ENCODE assay signal across 37 mouse cellular contexts in genomic region chr19:14668512-14669181, GRCm38 (mm10).
DNase-seq lines count a peak whose midpoint lies in the region; ATAC-seq and TF ChIP-seq lines count a peak whose summit lies in the region.
"Had no signal": no experiment of that assay in that cellular context is flagged by ENCODE, and none has a peak within 500 bp of the region (broad histone marks: within the 10 kb centered on the region; RNA-seq: fewer than 3 reads in every experiment).

No protein-coding gene starts in this region.

- 98% methylated on average over 4 of the region's 4 CpGs for WGBS in hindbrain, embryonic 11.5 days

- H3K4me3 ChIP-seq in MEL (ENCODE audit: control insufficient read depth in 1 of 2, insufficient read depth in 1 of 2, low read depth in 2 of 2, low read length in 2 of 2), result no peak overlapping the region
- H3K4me3 ChIP-seq in hindbrain, embryonic 11.5 days (ENCODE audit: low read depth, low read length), result no peak overlapping the region
- H3K4me3 ChIP-seq: embryonic facial prominence, embryonic 13.5 days; erythroblast, embryonic 14.5 days; liver, embryonic 15.5 days; megakaryocyte, embryonic 14.5 days; midbrain, embryonic 12.5 days; neural tube, embryonic 15.5 days had no signal

- no peak for TF ChIP-seq CTCF in MEL (IDR thresholded peaks at IDR 0.05 in 2 of 3, conservative IDR thresholded peaks at IDR 0.05 in 1 of 3; ENCODE audit: control insufficient read depth in 1 of 3, insufficient read depth in 1 of 3, low read depth in 2 of 3, low read length in 3 of 3, poor library complexity in 1 of 3, severe bottlenecking in 1 of 3)

- no peak for TF ChIP-seq POLR2A in MEL (IDR thresholded peaks at IDR 0.05; ENCODE audit: control insufficient read depth in 1 of 2, insufficient read depth in 1 of 2, low read depth in 1 of 2, low read length in 2 of 2, poor library complexity in 1 of 2)

- peak in 1 of 2 experiments; percentile 20; a peak in 2 of 4 replicates for TF ChIP-seq EP300 in MEL (IDR thresholded peaks at IDR 0.05; ENCODE audit: low read depth in 1 of 2, low read length in 2 of 2)

- peak; percentile 22 for DNase-seq in CD4-positive, CD25-positive, alpha-beta regulatory T cell, adult 2 months (ENCODE audit: low read depth, low spot score)
- DNase-seq in MEL (ENCODE audit: low read depth, low spot score), result peak; percentile 63
- peak; percentile 22 for DNase-seq in induced T-regulatory cell, adult 2 months (ENCODE audit: low read depth)
- peak; percentile 49 for DNase-seq in naive thymus-derived CD4-positive, alpha-beta T cell, adult 2 months (ENCODE audit: low read depth)
- no peak for DNase-seq in hindbrain, embryonic 11.5 days (ENCODE audit: low spot score)
- no peak for DNase-seq in layer of hippocampus, adult 11-12 months (ENCODE audit: low spot score)
- no peak for DNase-seq in kidney, adult 11 months
- DNase-seq: adrenal gland, postnatal 10 days; cerebellum, adult 11 months; cerebellum, adult 9-10 months; cerebellum, postnatal 36 days; embryo, embryonic 11 days; gastrocnemius, postnatal 25 days; heart, adult 18-20 months; heart, postnatal 36 days; kidney, adult 8-10 months; kidney, postnatal 14 days; liver; lung, embryonic 14.5 days; lung, postnatal 14 days; retina, postnatal 1 day; spleen, adult 18-20 months; thymus, adult 18-20 months; thymus, postnatal 4 days had no signal

- peaks cover 0 to 7% of the 10 kb centered on the region in 2 experiments; a peak in 2 of 4 replicates for H3K36me3 ChIP-seq in MEL (ENCODE audit: control insufficient read depth in 1 of 2, insufficient read depth in 2 of 2, low read length in 2 of 2)
- H3K36me3 ChIP-seq in hindbrain, embryonic 11.5 days (ENCODE audit: control insufficient read depth, insufficient read depth, low read length), result no peaks in the 10 kb centered on the region
- H3K36me3 ChIP-seq: embryonic facial prominence, embryonic 13.5 days; G1E; liver, embryonic 15.5 days; midbrain, embryonic 12.5 days; neural tube, embryonic 15.5 days had no signal

- H3K27me3 ChIP-seq in MEL (ENCODE audit: control insufficient read depth in 1 of 2, insufficient read depth in 2 of 2, low read length in 2 of 2), result no peaks in the 10 kb centered on the region
- H3K27me3 ChIP-seq in hindbrain, embryonic 11.5 days (ENCODE audit: control insufficient read depth, insufficient read depth, low read length), result no peaks in the 10 kb centered on the region
- H3K27me3 ChIP-seq: liver, embryonic 15.5 days; neural tube, embryonic 15.5 days had no signal

- H3K9me3 ChIP-seq in MEL (replicated peaks; ENCODE audit: insufficient read depth, low read length), result no peaks in the 10 kb centered on the region
- no peaks in the 10 kb centered on the region for H3K9me3 ChIP-seq in hindbrain, embryonic 11.5 days (ENCODE audit: control insufficient read depth, low read length)
- H3K9me3 ChIP-seq: embryonic facial prominence, embryonic 13.5 days; G1E; liver, embryonic 15.5 days; megakaryocyte, embryonic 14.5 days; midbrain, embryonic 12.5 days; neural tube, embryonic 15.5 days had no signal

- H3K4me2 ChIP-seq in hindbrain, embryonic 11.5 days (replicated peaks; ENCODE audit: low read depth, low read length), result no peak overlapping the region
- H3K4me2 ChIP-seq: embryonic facial prominence, embryonic 13.5 days; heart, embryonic 11.5 days; hindbrain, embryonic 14.5 days; liver, embryonic 15.5 days; lung, embryonic 14.5 days; midbrain, embryonic 12.5 days; neural tube, embryonic 15.5 days had no signal

- no peak overlapping the region for H3K9ac ChIP-seq in MEL (ENCODE audit: control insufficient read depth, low read depth, low read length, poor library complexity, severe bottlenecking)
- no peak overlapping the region for H3K9ac ChIP-seq in hindbrain, embryonic 11.5 days (ENCODE audit: low read depth, low read length)
- H3K9ac ChIP-seq: embryonic facial prominence, embryonic 13.5 days; hindbrain, embryonic 14.5 days; liver, embryonic 15.5 days; lung, embryonic 14.5 days; midbrain, embryonic 12.5 days; neural tube, embryonic 15.5 days had no signal

- no peak overlapping the region for H3K27ac ChIP-seq in MEL (ENCODE audit: control insufficient read depth, low read depth, low read length)
- H3K27ac ChIP-seq in hindbrain, embryonic 11.5 days (ENCODE audit: low read depth, low read length), result no peak overlapping the region
- H3K27ac ChIP-seq: embryonic facial prominence, embryonic 13.5 days; hindbrain, embryonic 14.5 days; liver, embryonic 15.5 days; midbrain, embryonic 12.5 days; neural tube, embryonic 15.5 days; stomach, postnatal 0 days had no signal

- no peaks in the 10 kb centered on the region for H3K79me2 ChIP-seq in MEL (ENCODE audit: control insufficient read depth, insufficient read depth, low read length, poor library complexity)

- peaks cover 2 to 4% of the 10 kb centered on the region in 2 experiments; a peak in 3 of 4 replicates for H3K4me1 ChIP-seq in MEL (ENCODE audit: control insufficient read depth in 1 of 2, insufficient read depth in 2 of 2, low read length in 2 of 2)
- H3K4me1 ChIP-seq in hindbrain, embryonic 11.5 days (replicated peaks; ENCODE audit: control insufficient read depth, insufficient read depth, low read length), result no peaks in the 10 kb centered on the region
- H3K4me1 ChIP-seq: liver, embryonic 15.5 days; neural tube, embryonic 15.5 days had no signal

- no peak for TF ChIP-seq RAD21 in MEL (IDR thresholded peaks at IDR 0.05; ENCODE audit: low read depth, low read length)

- ATAC-seq in CD4-positive, CD25-positive, alpha-beta regulatory T cell, adult 4 months, result no peak
- ATAC-seq in hindbrain, embryonic 11.5 days (ENCODE audit: low FRiP score), result no peak
- ATAC-seq: inflammation-experienced regulatory T-cells, adult 6 months; Patski had no signal

TF ChIP-seq in MEL, 35 proteins besides CTCF, POLR2A, EP300 and RAD21:
- TF ChIP-seq NRF1 (IDR thresholded peaks at IDR 0.05; ENCODE audit: insufficient read depth, low read depth, low read length, poor library complexity, severe bottlenecking) (no peak), POLR2AphosphoS5 (IDR thresholded peaks at IDR 0.05; ENCODE audit: borderline replicate concordance, low read depth, low read length) (no peak), RCOR1 (IDR thresholded peaks at IDR 0.05; ENCODE audit: low read depth, low read length) (peak; percentile 36; the same call in 1 of the 2 replicates), MEF2A (IDR thresholded peaks at IDR 0.05; ENCODE audit: extremely low read depth, insufficient replicate concordance, low read depth, low read length, poor library complexity, severe bottlenecking) (no peak), CHD1 (IDR thresholded peaks at IDR 0.05; ENCODE audit: low read depth, low read length) (no peak), HCFC1 (IDR thresholded peaks at IDR 0.05; ENCODE audit: low read depth, low read length) (no peak), ZC3H11A (IDR thresholded peaks at IDR 0.05; ENCODE audit: low read depth, low read length) (no peak), ZMIZ1 (IDR thresholded peaks at IDR 0.05; ENCODE audit: low read depth, low read length) (no peak)

Comparison
In these comparisons a context has a peak if more than half of its experiments do, and no peak if none do; other contexts are left out.
1. DNase-seq: peak in CD4-positive, CD25-positive, alpha-beta regulatory T cell, adult 2 months (single experiment), MEL (single experiment), induced T-regulatory cell, adult 2 months (single experiment) and naive thymus-derived CD4-positive, alpha-beta T cell, adult 2 months (single experiment); none in hindbrain, embryonic 11.5 days (single experiment), layer of hippocampus, adult 11-12 months (single experiment) and kidney, adult 11 months (single experiment).